Mouse (Mus musculus) adrenal gland, postnatal 36 days (tissue): ENCODE results near the gene Tbc1d32. TPM values are rescaled to one million over a fixed set of nuclear protein-coding genes. Genes with fewer than 3 reads are reported as not detected.
"Not testable (repeated sequence)": the region's sequence is repeated elsewhere in the genome, so short reads cannot be mapped to it uniquely, and the experiment has no call there.

ENCODE experiments used
- DNase-seq, 2 experiments: peaks; one replicate each; pipeline ENCODE4 v3.0.0; 2021; ENCODE audit warnings: mixed read lengths in 1 of 2
- long read RNA-seq, 2 experiments: library from polyadenylated mRNA; stranded (forward); transcript quantifications; one replicate each; pipeline ENCODE4 v2.0.0; 2021; ENCODE audit warnings: borderline sequencing depth in 2 of 2
- total RNA-seq, 2 experiments: library from RNA; stranded (reverse); gene quantifications; 2 replicates each; pipeline ENCODE4 v1.2.3; 2021

Tbc1d32 gene
- 1 to 10 TPM; 6.1 to 8.0 TPM for total RNA-seq
- long read RNA-seq, experiment 1, partial matches to known transcripts: 1 of 2 reads
- long read RNA-seq, experiment 1, other reads (novel, unspliced or antisense): 1 of 2 reads
- long read RNA-seq, experiment 2, partial matches to known transcripts: 0 of 1 reads
- long read RNA-seq, experiment 2, other reads (novel, unspliced or antisense): 1 of 1 reads

GRCm38 (mm10) chr10:56228568-56229209 is at the start of gene Tbc1d32:
Tbc1d32 (minus strand) TSS chr10:56228689.
- peak; percentile 91 to 94 for DNase-seq

DNA sequence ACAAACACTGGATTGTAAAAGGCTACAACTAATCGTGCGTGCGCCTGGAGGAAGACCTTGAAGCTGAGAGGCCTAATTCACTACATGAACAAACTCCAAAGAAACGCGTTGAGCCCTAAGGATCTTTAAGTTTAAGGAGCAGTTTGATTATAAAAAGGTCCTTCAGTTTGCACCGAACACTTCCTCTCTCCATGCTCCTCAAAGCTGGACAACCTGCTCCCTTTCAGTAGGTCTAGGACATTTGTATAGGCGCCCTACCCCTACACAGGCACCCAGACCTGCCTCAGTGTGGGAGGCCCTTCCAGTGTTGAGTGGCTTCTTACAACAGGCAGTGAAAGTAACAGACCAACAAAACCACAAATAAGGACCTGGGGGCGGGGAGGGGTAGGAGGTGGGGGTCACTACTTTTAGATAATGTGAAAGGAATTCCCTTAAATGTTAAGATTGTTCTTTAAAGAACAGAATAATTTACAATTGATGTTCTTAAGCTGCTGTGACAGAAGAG is 666 bp downstream of the Tbc1d32 start:
- peak in 1 of 2 experiments; percentile 3 for DNase-seq

GRCm38 (mm10) chr10:56215797-56216196 is 12.7 kb downstream of the Tbc1d32 start:
- DNase-seq: no peak

GRCm38 (mm10) chr10:56210343-56210742 is 18.1 kb downstream of the Tbc1d32 start:
- DNase-seq: no peak

GRCm38 (mm10) chr10:56206802-56207404 is 21.6 kb downstream of the Tbc1d32 start:
- DNase-seq: no peak

GRCm38 (mm10) chr10:56204348-56204747 is 24.1 kb downstream of the Tbc1d32 start:
- DNase-seq: no peak

GRCm38 (mm10) chr10:56199902-56200301 is 28.6 kb downstream of the Tbc1d32 start:
- no peak for DNase-seq

DNA sequence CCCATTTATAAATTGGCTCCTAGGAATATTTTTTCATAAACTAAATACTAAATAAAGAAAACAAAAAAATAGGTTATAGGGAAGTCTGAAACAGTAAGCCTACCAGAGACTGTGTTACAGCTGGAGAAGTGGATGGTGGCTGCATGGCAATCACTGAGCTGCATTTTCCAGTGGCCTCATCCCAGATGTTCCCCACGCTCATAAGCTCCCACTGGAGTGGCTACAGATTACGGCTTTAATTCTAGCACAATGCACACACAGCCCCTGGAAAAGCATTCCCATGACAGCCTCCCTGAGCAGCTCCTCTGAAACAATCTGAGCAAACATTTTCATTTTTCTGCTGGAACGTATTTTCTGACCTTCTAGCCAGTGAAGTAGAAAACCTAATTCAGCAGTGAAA is 29.8 kb downstream of the Tbc1d32 start:
- no peak for DNase-seq

GRCm38 (mm10) chr10:56194310-56194709 is 34.2 kb downstream of the Tbc1d32 start:
- DNase-seq: no peak

DNA sequence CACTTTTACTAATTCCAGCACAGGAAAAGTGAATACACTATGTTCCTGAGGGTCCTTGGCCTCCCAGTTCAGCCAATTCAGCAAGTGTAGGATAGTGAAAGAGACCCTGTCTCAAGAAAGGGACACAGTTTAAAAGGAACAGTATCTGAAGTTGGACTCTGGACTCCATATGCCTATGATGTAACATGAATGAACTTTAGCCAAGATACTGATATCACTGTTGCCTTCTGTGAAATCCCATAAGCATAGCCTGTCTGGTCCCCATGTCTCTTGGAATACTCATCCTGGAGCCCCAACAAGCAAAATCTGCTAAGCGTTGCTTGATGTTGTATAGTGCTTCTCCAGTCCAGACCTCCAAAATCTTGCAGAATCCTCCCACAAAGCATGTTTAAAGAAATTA is 46.8 kb downstream of the Tbc1d32 start:
- no peak for DNase-seq

- no peak for DNase-seq
Measured at GRCm38 (mm10) chr10:56173184-56173583, 55.3 kb downstream of the Tbc1d32 start.

DNA sequence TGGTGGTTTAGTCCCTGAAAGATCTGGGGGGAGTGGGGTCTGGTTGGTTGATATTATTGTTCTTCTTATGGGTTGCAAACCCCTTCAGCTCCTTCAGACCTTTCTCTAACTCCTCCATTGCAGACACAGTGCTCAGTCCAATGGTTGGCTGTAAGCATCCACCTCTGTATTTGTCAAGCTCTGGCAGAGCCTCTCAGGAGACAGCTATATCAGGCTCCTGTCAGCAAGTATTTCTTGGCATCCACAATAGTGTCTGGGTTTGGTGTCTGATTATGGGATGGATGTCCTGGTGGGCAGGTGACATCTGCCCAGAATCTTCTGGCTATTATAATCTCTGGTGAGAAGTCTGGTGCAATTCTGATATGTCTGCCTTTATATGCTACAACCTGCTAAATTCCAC is 60.8 kb downstream of the Tbc1d32 start:
- DNase-seq: not testable (repeated sequence)

DNA sequence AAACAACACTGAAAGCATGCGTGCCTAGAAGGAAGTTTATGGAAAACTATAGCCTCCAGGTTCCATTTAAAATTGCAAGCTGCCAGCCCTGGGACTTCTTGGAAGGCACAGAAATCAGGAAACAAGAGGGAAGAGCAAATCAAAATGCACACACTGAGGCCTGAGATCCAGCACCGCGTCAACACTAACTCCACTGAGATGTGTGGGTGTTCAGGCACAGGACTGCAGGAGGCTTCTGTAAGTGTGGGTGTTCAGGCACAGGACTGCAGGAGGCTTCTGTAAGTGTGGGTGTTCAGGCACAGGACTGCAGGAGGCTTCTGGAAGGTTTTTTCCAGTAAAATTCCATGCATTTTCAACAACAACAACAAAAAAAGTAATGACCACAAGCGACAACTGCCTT is 62.7 kb downstream of the Tbc1d32 start:
- DNase-seq: no peak

- DNase-seq: no peak
Measured at GRCm38 (mm10) chr10:56164411-56164810, 64.1 kb downstream of the Tbc1d32 start.

DNA sequence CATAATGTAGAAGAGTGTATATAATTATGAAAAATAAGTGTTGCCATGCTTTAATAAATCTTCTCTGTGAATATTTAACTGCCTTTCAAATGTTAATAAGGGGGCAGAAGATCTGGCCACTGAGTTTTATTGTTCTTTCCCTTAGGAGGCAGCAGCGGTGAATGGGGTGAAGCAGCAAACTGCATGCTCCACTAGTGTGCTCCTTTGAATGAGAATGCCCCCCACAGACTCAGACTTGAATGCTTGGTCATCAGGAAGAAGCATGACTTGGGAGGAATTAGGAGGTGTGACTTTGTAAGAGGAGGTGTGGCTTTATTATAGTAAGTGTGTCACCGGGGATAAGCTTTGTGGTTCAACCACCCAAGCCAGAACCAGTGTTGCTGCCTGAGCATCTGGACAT is 69.7 kb downstream of the Tbc1d32 start:
- DNase-seq: no peak

DNA sequence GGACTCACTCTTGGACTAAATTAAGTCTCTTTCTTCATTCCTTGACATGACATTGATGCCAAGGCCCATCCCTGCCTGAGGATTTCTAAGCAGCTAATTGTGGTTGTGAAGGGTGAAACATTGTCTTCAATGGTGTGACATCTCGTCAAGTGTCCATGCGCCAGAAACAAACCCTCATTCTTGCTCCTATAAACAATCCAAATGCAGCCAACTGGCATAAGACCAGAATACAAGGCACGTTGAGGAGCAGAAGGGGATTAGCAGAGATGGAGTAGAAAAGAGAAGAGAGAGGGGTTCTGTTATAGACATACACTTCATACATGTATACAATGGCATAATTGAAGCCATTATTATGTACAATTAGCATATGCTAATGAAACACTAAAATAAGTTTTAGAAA is 70.3 kb downstream of the Tbc1d32 start:
- no peak for DNase-seq

DNA sequence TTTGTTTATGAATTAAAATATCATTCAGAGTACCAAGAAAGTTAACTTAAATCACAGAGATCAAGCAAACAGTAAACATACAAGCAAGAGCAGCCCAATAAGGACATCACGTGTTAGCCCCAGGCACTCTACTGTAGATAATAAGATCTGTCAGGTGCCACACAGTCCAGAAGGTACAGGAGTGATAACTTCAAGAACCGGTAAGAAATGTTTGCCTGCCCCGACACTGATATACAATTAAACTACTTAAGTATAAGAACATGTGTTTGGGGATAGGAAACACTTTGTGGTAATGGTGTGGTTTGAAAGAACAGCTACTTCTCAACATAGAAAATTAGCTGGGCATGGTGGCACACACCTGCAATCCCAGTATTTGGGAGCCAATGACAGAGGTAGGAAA is 71.5 kb downstream of the Tbc1d32 start:
- DNase-seq: no peak

DNA sequence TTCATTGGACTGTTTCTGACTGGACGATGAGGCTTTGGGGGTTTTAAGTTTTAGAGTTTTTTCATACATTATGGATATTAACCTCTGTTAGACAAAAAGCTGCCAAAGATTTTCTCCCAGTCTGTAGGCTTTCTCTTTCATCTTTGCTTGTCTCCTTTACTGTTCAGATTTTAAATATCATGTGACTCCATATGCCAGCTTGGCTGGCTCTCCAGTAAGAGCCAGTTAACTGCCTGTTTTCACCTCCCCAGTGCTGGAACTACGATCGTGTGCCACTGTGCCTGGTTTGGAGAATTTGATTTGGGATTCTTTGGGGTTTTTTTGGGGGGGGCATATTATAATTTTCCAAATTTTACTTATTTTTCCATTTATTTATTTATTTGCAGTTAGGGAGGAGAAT is 79.6 kb downstream of the Tbc1d32 start:
- DNase-seq: no peak

DNA sequence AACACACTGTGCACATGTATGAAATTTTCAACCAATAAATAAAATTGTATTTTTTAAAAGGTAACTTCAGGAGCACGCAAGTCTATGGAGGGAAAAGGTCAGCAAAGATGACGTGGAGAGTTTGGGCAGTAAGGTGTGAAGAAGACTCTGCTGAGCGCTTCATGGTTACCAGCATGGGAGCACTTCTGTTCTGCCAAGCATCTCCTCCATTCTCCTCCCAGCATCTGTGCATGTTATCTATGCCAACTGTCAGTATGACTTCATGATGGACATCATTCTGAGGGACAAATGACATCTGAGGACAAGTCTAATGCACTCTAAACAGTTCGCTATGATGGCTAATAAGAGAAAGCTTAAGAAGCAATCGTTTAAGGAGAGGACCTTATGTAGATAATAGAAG is 91.3 kb downstream of the Tbc1d32 start:
- DNase-seq: no peak

- no peak for DNase-seq
Measured at GRCm38 (mm10) chr10:56129642-56130041, 98.8 kb downstream of the Tbc1d32 start.

DNA sequence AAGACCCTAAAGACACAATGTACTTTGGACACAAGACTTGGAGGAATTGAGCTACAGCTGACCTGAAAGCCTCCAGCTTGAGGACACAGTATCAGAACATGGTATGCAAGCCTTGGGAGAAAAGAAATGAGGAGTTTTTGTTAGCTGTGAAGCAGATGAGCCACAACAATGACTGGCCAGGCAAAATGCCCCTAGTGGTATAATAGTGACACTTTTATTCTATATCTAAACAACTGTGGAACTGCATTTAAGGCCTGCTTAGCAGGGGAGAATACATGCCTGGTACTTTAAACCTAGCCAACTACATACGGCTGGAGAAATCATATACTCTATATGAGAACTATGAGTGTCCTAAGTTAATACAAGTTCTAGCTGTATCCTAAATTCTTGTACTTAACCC is 101.5 kb downstream of the Tbc1d32 start:
- DNase-seq: no peak

DNA sequence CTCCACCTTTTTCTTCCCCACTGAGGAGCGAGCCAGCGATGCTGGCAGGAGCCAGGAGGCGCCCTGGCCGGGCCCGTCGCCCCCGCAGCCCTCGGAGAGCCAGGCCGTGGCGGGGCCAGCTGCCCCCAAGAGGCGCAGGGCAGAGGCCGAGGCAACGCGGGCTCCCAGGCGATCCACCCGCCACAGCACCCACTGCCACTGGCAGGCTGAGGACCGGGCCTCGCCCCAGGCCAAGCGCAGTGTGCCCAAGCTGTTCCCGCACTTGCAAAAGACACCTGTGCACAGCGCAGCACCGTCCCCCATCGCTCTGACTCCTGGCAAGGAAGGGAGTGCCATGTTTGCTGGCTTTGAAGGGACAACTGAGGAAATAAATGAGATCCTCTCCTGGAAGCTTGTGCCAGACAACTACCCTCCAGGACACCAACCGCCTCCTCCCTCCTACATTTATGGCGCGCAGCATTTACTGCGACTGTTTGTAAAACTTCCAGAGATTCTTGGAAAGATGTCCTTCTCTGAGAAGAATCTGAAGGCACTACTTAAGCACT is 112.8 kb downstream of the Tbc1d32 start:
- DNase-seq: peak in 1 of 2 experiments; percentile 48

DNA sequence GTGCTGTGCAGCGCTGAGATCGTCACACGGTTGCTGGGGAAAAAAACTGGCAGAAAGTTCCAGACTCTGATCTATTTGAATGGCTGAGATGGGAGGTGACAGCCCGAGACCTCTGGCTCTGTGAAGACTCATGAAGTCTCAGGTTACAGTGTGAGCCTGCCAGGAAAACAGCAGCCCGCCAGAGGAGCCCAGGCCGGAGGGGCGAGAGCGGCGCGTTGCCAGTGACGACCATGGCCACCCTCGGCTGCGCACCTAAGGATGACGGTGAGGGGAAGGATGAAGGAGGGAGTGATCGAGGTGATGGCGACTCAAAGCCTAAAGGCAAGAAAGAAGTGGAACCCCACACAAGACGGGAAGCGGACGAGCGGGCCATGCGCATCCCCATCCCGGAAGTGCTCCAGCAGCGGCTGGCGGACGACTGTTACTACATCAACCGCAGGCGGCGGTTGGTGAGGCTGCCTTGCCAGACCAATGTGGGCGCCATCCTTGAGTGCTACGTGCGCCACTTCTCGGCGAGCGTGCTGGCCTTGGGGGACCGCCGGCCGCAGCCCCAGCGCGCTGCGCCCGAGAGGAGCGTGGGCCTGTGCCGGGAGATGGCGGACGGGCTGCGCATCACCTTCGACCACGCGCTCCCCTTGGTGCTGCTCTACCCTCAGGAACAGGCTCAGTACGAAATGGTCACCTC is 113.4 kb downstream of the Tbc1d32 start:
- DNase-seq: peak; percentile 76 to 77
